Mouse (Mus musculus): ENCODE measurements at regions not wholly inside any gene's neighbourhood (a gene's known extent, or its start where the extent isn't known, plus 50 kb on each side); places are given as distances from the start of the nearest gene placed in this dataset.
A peak's percentile ranks its signal among the peaks of the same experiment; 100 is the strongest.

- H3K27me3 ChIP-seq, result no peaks in the 10 kb centered on the region
- ATAC-seq, result no peak
- DNase-seq (ENCODE audit: low read depth, low spot score), result no peak
- in situ Hi-C loops (cut with MboI; ENCODE audit: low pct_unique_long_range_greater_than_20kb), result no loop called here
- no peak for TF ChIP-seq CTCF (IDR thresholded peaks at IDR 0.05)
- ChIA-PET CTCF (no interaction called here), POLR2A (no interaction called here)
Observed at GRCm38 (mm10) chr16:25584337-25585069, 99.1 kb upstream of the Trp63 start.

- H3K27me3 ChIP-seq, result no peaks in the 10 kb centered on the region
- TF ChIP-seq CTCF (IDR thresholded peaks at IDR 0.05), result no peak
- in situ Hi-C loops (cut with MboI; ENCODE audit: low pct_unique_long_range_greater_than_20kb), result no loop called here
- ATAC-seq, result no peak
- DNase-seq (ENCODE audit: low read depth, low spot score), result no peak
- CTCF ChIA-PET, result no interaction called here
- POLR2A ChIA-PET, result no interaction called here
Observed at GRCm38 (mm10) chr16:25585070-25585454, 98.5 kb upstream of the Trp63 start.

- DNase-seq (ENCODE audit: low read depth, low spot score), result no peak
- in situ Hi-C loops (cut with MboI; ENCODE audit: low pct_unique_long_range_greater_than_20kb), result no loop called here
- no peak for TF ChIP-seq CTCF (IDR thresholded peaks at IDR 0.05)
- CTCF ChIA-PET, result no interaction called here
- no peak for ATAC-seq
- POLR2A ChIA-PET, result no interaction called here
- no peaks in the 10 kb centered on the region for H3K27me3 ChIP-seq
Observed at GRCm38 (mm10) chr16:25585953-25586352, 97.6 kb upstream of the Trp63 start.

- no peaks in the 10 kb centered on the region for H3K27me3 ChIP-seq
- TF ChIP-seq CTCF (IDR thresholded peaks at IDR 0.05), result no peak
- CTCF ChIA-PET, result no interaction called here
- no peak for ATAC-seq
- DNase-seq (ENCODE audit: low read depth, low spot score), result no peak
- in situ Hi-C loops (cut with MboI; ENCODE audit: low pct_unique_long_range_greater_than_20kb), result no loop called here
- POLR2A ChIA-PET, result no interaction called here
Observed at GRCm38 (mm10) chr16:25587879-25588347, 95.7 kb upstream of the Trp63 start.

GRCm38 (mm10) chr16:25597435-25597834 lies 86.1 kb upstream of the Trp63 start:
- H3K27me3 ChIP-seq, result no peaks in the 10 kb centered on the region
- ChIA-PET POLR2A (no interaction called here), CTCF (no interaction called here)
- in situ Hi-C loops (cut with MboI; ENCODE audit: low pct_unique_long_range_greater_than_20kb), result no loop called here
- TF ChIP-seq CTCF (IDR thresholded peaks at IDR 0.05), result no peak
- DNase-seq (ENCODE audit: low read depth, low spot score) (no peak), ATAC-seq (no peak)

GRCm38 (mm10) chr16:25603121-25603520 lies 80.4 kb upstream of the Trp63 start:
- ATAC-seq (no peak), DNase-seq (ENCODE audit: low read depth, low spot score) (no peak)
- in situ Hi-C loops (cut with MboI; ENCODE audit: low pct_unique_long_range_greater_than_20kb), result no loop called here
- CTCF ChIA-PET, result interaction anchor here (0.7 kb wide), 1 partner anchor 13 kb away, joined by 3 read pairs; no protein-coding TSS in a partner anchor
- no peak for TF ChIP-seq CTCF (IDR thresholded peaks at IDR 0.05)
- H3K27me3 ChIP-seq, result no peaks in the 10 kb centered on the region
- POLR2A ChIA-PET, result no interaction called here

- H3K27me3 ChIP-seq, result no peaks in the 10 kb centered on the region
- in situ Hi-C loops (cut with MboI; ENCODE audit: low pct_unique_long_range_greater_than_20kb), result no loop called here
- ChIA-PET POLR2A (no interaction called here), CTCF (no interaction called here)
- no peak for ATAC-seq
- no peak for TF ChIP-seq CTCF (IDR thresholded peaks at IDR 0.05)
- DNase-seq (ENCODE audit: low read depth, low spot score), result no peak
Observed at GRCm38 (mm10) chr16:25615229-25615628, 68.3 kb upstream of the Trp63 start.

GRCm38 (mm10) chr16:25615646-25616045 lies 67.9 kb upstream of the Trp63 start:
- no peak for DNase-seq (ENCODE audit: low read depth, low spot score)
- TF ChIP-seq CTCF (IDR thresholded peaks at IDR 0.05), result no peak
- ChIA-PET POLR2A (no interaction called here), CTCF (no interaction called here)
- peak; percentile 54 for ATAC-seq
- H3K27me3 ChIP-seq, result no peaks in the 10 kb centered on the region
- in situ Hi-C loops (cut with MboI; ENCODE audit: low pct_unique_long_range_greater_than_20kb), result no loop called here

GRCm38 (mm10) chr16:25618898-25619297 lies 64.7 kb upstream of the Trp63 start:
- DNase-seq (ENCODE audit: low read depth, low spot score), result no peak
- in situ Hi-C loops (cut with MboI; ENCODE audit: low pct_unique_long_range_greater_than_20kb), result no loop called here
- CTCF ChIA-PET, result no interaction called here

GRCm38 (mm10) chr16:25622651-25623050 lies 60.9 kb upstream of the Trp63 start:
- no peak for ATAC-seq
- no peak for TF ChIP-seq CTCF (IDR thresholded peaks at IDR 0.05)
- ChIA-PET POLR2A (no interaction called here), CTCF (no interaction called here)
- no peaks in the 10 kb centered on the region for H3K27me3 ChIP-seq
- in situ Hi-C loops (cut with MboI; ENCODE audit: low pct_unique_long_range_greater_than_20kb), result no loop called here
- DNase-seq (ENCODE audit: low read depth, low spot score), result no peak

More at GRCm38 (mm10) chr16:25618898-25619297, 64.7 kb upstream of the Trp63 start:
- no peak for ATAC-seq
- POLR2A ChIA-PET, result interaction anchor here (1.3 kb wide), 1 partner anchor 10 kb away, joined by 3 read pairs; no protein-coding TSS in a partner anchor
- TF ChIP-seq CTCF (IDR thresholded peaks at IDR 0.05), result no peak
- no peaks in the 10 kb centered on the region for H3K27me3 ChIP-seq

- ChIA-PET POLR2A (no interaction called here), CTCF (no interaction called here)
- in situ Hi-C loops (cut with MboI; ENCODE audit: low pct_unique_long_range_greater_than_20kb), result no loop called here
- DNase-seq (ENCODE audit: low read depth, low spot score) (no peak), ATAC-seq (peak; percentile 44)
- H3K27me3 ChIP-seq, result no peaks in the 10 kb centered on the region
- no peak for TF ChIP-seq CTCF (IDR thresholded peaks at IDR 0.05)
Observed at GRCm38 (mm10) chr16:25623986-25624623, 59.5 kb upstream of the Trp63 start.

All from Patski (cell line).